Mouse (Mus musculus): ENCODE data around the gene Ddx41. TPM values are rescaled to one million over a fixed set of nuclear protein-coding genes. Genes with fewer than 3 reads are reported as not detected.

Gene Ddx41
- polyA plus RNA-seq, 1 experiment, result 52.0 TPM

GRCm38 (mm10) chr13:55540933-55541332 is 4.5 kb upstream of the Ddx41 start:
- Histone ChIP-seq H3K27me3 (ENCODE audit: control insufficient read depth, insufficient read depth, low read length) (no peaks in the 10 kb centered on the region), H3K27ac (ENCODE audit: control insufficient read depth, insufficient read depth, low read depth, low read length) (no peak overlapping the region), H3K4me3 (ENCODE audit: control insufficient read depth, low read depth, low read length) (no peak overlapping the region), H3K4me1 (ENCODE audit: control insufficient read depth, insufficient read depth, low read length) (peaks cover 2% of the 10 kb centered on the region; the same call in 1 of the 2 replicates), H3K36me3 (ENCODE audit: control insufficient read depth, insufficient read depth, low read length) (no peaks in the 10 kb centered on the region; the same call in 1 of the 2 replicates)
- no peak for TF ChIP-seq CTCF (IDR thresholded peaks at IDR 0.05; ENCODE audit: control insufficient read depth, insufficient read depth, insufficient replicate concordance, low read depth, low read length)
- TF ChIP-seq POLR2A (IDR thresholded peaks at IDR 0.05; ENCODE audit: control insufficient read depth, low read depth, low read length), result no peak

DNA sequence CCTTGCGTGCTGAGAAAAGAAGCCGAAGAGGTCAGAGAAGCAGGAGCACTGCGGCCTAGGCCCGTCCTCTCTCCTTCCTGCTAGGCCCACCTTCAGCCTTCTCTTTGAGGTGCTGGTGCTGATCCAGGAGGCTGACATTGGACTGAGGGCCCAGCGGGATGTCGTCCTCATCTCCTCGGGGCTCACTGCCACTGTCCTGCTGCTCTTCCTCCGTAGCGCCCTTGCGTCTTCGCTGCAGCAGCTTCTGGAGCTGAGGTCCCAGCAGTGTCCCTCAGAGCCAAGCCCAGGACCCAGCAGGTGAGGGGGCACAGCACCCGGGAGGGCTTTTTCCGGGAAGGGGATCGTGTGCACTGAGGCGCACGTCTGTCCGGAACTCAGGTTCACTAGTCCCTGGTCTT is 663 bp downstream of the Ddx41 start:
- TF ChIP-seq CTCF (IDR thresholded peaks at IDR 0.05; ENCODE audit: control insufficient read depth, insufficient read depth, insufficient replicate concordance, low read depth, low read length), result no peak
- Histone ChIP-seq H3K36me3 (ENCODE audit: control insufficient read depth, insufficient read depth, low read length) (peaks cover 3% of the 10 kb centered on the region), H3K27ac (ENCODE audit: control insufficient read depth, insufficient read depth, low read depth, low read length) (peak overlapping the region; percentile 80), H3K27me3 (ENCODE audit: control insufficient read depth, insufficient read depth, low read length) (no peaks in the 10 kb centered on the region), H3K4me3 (ENCODE audit: control insufficient read depth, low read depth, low read length) (peak overlapping the region; percentile 92), H3K4me1 (ENCODE audit: control insufficient read depth, insufficient read depth, low read length) (peaks cover 9% of the 10 kb centered on the region)

DNA sequence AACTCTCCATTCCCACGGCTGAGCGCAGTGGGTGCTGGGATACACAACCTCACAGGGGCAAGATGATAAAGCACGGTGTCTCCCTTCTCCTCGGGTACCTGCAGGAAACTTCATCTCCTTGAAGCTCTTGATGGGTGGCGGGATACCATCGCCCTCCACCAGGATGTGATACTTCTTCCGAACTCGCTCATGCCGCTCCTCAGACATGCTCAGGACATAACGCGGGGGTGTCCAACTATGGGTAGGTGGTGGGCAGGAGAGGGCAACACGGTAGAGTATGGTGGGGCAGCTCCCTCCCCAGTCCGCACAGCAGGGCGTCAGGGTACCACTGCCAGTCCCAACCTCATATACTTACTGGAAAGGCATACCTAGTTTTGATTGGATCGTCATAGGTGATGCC is 1.3 kb downstream of the Ddx41 start:
- H3K36me3 ChIP-seq (ENCODE audit: control insufficient read depth, insufficient read depth, low read length), result peaks cover 3% of the 10 kb centered on the region

DNA sequence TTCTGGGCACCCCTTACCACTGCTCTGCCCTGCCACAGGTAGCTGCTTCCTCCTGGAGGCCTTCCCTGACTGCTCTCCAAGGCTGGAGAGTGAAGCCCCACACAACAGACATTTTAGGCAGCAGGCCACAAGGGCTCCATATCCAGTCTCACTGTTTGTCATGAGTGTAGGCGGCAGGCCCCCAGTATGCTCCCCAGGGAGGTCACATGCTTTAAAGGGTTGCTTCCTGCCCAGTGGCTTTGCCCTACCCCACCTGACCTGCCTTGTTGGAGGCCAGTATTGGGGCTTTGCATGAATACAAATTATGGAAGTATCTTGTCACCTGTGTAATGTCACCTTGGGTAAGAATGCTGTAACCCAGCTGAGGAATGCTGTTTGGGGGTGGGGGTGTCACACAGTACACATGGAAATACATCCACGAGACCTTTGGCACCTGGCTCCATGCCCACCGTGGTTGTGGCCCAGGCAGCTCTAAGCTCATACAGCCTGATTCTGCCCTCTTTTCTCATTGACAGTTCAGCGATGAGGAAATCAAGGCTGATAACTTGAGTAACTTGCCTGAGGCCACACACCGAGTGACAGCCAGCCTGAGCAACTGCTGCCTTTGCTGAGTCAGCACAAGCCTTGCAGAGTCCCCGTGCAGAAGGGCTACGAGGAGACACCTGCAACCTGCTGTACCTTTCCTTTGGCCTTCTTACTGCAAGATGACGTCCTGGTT is 7.1 kb downstream of the Ddx41 start, which contains the start of gene Dok3:
Dok3 (minus strand) TSS at position 99 of the 718 bp plus-strand sequence.
- Histone ChIP-seq H3K36me3 (ENCODE audit: control insufficient read depth, insufficient read depth, low read length) (peaks cover 3% of the 10 kb centered on the region), H3K27ac (ENCODE audit: control insufficient read depth, insufficient read depth, low read depth, low read length) (no peak within 1 kb of the TSS), H3K4me3 (ENCODE audit: control insufficient read depth, low read depth, low read length) (no peak within 1 kb of the TSS), H3K27me3 (ENCODE audit: control insufficient read depth, insufficient read depth, low read length) (no peaks in the 10 kb centered on the region), H3K4me1 (ENCODE audit: control insufficient read depth, insufficient read depth, low read length) (no peaks in the 10 kb centered on the region)
- TF ChIP-seq CTCF (IDR thresholded peaks at IDR 0.05; ENCODE audit: control insufficient read depth, insufficient read depth, insufficient replicate concordance, low read depth, low read length) (no peak), POLR2A (IDR thresholded peaks at IDR 0.05; ENCODE audit: control insufficient read depth, low read depth, low read length) (no peak)

More for the DNA sequence above, 1.3 kb downstream of the Ddx41 start:
- Histone ChIP-seq H3K27me3 (ENCODE audit: control insufficient read depth, insufficient read depth, low read length) (no peaks in the 10 kb centered on the region), H3K4me3 (ENCODE audit: control insufficient read depth, low read depth, low read length) (peak overlapping the region; percentile 92), H3K4me1 (ENCODE audit: control insufficient read depth, insufficient read depth, low read length) (peaks cover 9% of the 10 kb centered on the region), H3K27ac (ENCODE audit: control insufficient read depth, insufficient read depth, low read depth, low read length) (no peak overlapping the region)
- TF ChIP-seq POLR2A (IDR thresholded peaks at IDR 0.05; ENCODE audit: control insufficient read depth, low read depth, low read length) (no peak), CTCF (IDR thresholded peaks at IDR 0.05; ENCODE audit: control insufficient read depth, insufficient read depth, insufficient replicate concordance, low read depth, low read length) (no peak)

DNA sequence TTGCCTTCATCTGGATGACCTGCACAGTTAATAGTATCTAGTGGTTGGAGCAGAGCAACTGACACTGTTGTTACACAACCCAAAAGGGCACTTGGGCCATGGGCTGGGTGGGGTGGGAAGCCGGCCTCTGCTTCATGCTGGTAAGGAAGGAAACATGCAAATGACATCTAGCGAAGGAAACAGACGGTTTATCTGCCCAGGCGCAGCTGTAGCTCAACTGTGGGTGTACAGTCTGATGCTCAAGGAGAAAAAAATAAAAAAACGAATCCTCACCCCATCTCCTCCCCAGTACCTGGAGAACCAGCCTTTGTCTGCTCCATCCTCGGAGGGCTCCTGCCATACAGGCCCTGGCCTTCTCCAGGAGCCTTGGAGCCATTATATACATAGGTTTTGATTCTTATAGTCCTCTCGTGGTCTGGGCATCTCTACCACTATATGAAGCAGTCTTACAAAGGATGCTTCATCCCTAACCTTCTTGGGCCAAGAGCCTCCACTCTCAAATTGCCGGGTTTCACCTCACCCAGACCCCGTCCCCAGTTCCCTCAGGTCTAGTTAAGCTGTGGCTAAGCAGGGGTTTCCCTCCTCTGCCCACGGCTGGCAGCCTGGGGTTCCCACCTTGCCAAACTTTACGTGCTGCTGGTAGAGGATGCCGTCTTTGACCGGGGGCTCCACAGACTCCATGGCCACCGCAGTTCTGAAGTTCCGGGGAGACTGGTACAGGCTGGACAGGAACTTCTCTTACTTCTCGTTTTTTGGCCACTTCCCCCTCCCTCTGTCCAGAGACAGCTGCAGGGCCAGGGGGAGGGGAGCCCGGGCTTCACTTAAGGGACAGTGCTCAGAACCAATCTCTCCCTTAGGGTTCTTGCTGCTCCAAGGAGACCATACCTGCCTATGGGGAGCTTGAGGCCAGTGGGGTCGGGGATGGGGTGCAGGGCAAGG is 8.4 kb downstream of the Ddx41 start:
- H3K4me1 ChIP-seq (ENCODE audit: control insufficient read depth, insufficient read depth, low read length), result peaks cover 11% of the 10 kb centered on the region
- TF ChIP-seq CTCF (IDR thresholded peaks at IDR 0.05; ENCODE audit: control insufficient read depth, insufficient read depth, insufficient replicate concordance, low read depth, low read length) (no peak), POLR2A (IDR thresholded peaks at IDR 0.05; ENCODE audit: control insufficient read depth, low read depth, low read length) (no peak)
- H3K36me3 ChIP-seq (ENCODE audit: control insufficient read depth, insufficient read depth, low read length), result peaks cover 3% of the 10 kb centered on the region
- no peak overlapping the region for H3K4me3 ChIP-seq (ENCODE audit: control insufficient read depth, low read depth, low read length)
- no peaks in the 10 kb centered on the region for H3K27me3 ChIP-seq (ENCODE audit: control insufficient read depth, insufficient read depth, low read length)
- no peak overlapping the region for H3K27ac ChIP-seq (ENCODE audit: control insufficient read depth, insufficient read depth, low read depth, low read length)

DNA sequence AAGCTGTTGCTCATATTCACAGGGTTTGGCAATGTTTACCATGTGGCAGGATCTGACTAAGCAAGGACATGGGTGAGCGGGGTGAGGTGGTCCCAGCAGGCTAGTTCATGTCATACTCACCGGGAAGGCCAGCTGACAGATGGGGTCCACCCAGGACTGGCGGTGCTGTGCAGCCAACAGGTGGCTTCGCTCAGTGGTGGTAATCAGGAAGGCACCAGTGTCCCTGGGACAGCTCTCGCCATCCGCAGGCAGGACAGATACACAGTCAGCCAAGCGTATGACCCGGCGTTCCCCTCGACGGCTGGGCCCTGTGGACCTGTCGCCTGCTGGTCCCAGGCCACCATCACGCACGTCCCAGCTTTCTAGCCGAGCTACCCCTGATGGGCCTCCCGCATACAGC is 9.2 kb downstream of the Ddx41 start:
- TF ChIP-seq CTCF (IDR thresholded peaks at IDR 0.05; ENCODE audit: control insufficient read depth, insufficient read depth, insufficient replicate concordance, low read depth, low read length) (no peak), POLR2A (IDR thresholded peaks at IDR 0.05; ENCODE audit: control insufficient read depth, low read depth, low read length) (no peak)
- Histone ChIP-seq H3K4me1 (ENCODE audit: control insufficient read depth, insufficient read depth, low read length) (peaks cover 15% of the 10 kb centered on the region), H3K27me3 (ENCODE audit: control insufficient read depth, insufficient read depth, low read length) (no peaks in the 10 kb centered on the region), H3K36me3 (ENCODE audit: control insufficient read depth, insufficient read depth, low read length) (peaks cover 2% of the 10 kb centered on the region), H3K27ac (ENCODE audit: control insufficient read depth, insufficient read depth, low read depth, low read length) (no peak overlapping the region), H3K4me3 (ENCODE audit: control insufficient read depth, low read depth, low read length) (no peak overlapping the region)

Data from testis, adult 2 months (tissue).